Mouse (Mus musculus): ENCODE data around the gene 4930519P11Rik. TPM values are rescaled to one million over a fixed set of nuclear protein-coding genes. Genes with fewer than 3 reads are reported as not detected.

The 4930519P11Rik gene
- polyA plus RNA-seq, 1 experiment from 2014 or later: not detected

GRCm38 (mm10) chr2:154641176-154641575 is 27.9 kb upstream of the 4930519P11Rik start:
- H3K9ac ChIP-seq (ENCODE audit: low read length): no peak overlapping the region
- WGBS: 76% methylated on average over 8 of the region's 8 CpGs
- H3K4me1 ChIP-seq (ENCODE audit: control insufficient read depth in 2 of 2, insufficient read depth in 2 of 2, low read length in 2 of 2): no peaks in the 10 kb centered on the region
- no peak overlapping the region for H3K4me2 ChIP-seq (ENCODE audit: low read length)
- peaks cover 23% of the 10 kb centered on the region for H3K36me3 ChIP-seq (ENCODE audit: control insufficient read depth, insufficient read depth, low read length)
- 0 out of 2 replicates have a peak, but pooled peaks cover 5% of the 10 kb centered on the region for H3K9me3 ChIP-seq (ENCODE audit: control insufficient read depth, low read length)
- H3K27me3 ChIP-seq (ENCODE audit: control insufficient read depth, insufficient read depth, low read length): no peaks in the 10 kb centered on the region
- no peak overlapping the region for H3K27ac ChIP-seq (replicated peaks in 1 of 2; ENCODE audit: control insufficient read depth in 1 of 2, insufficient read depth in 1 of 2, low read depth in 2 of 2, low read length in 2 of 2)
- no peak overlapping the region for H3K4me3 ChIP-seq (ENCODE audit: control insufficient read depth in 1 of 2, insufficient read depth in 1 of 2, low read depth in 1 of 2, low read length in 2 of 2)
- ATAC-seq (ENCODE audit: insufficient number of reproducible peaks, insufficient read depth, low FRiP score, low read depth): no peak

DNA sequence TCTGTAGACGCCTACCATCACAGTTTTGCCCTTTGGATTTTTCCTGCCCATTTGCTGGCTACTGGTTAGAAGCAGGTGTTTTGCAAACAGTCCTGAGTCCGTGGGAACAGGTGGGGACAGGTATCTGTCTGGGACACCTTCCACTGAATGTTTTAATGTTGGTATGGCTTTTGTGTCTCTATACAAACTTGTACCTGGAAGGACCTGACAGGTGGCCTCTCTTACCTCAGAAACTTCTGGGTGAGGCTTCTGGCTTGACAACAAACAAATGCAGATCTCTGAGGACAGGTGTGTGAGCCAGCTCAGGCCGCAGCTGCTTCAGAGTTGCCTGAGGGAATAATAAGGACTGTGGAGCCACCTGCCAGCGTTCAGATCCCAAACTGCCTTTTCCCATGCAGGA is 25.9 kb upstream of the 4930519P11Rik start:
- no peak for ATAC-seq (ENCODE audit: insufficient number of reproducible peaks, insufficient read depth, low FRiP score, low read depth)
- no peak overlapping the region for H3K4me2 ChIP-seq (ENCODE audit: low read length)
- H3K4me3 ChIP-seq (ENCODE audit: control insufficient read depth in 1 of 2, insufficient read depth in 1 of 2, low read depth in 1 of 2, low read length in 2 of 2): no peak overlapping the region
- H3K36me3 ChIP-seq (ENCODE audit: control insufficient read depth, insufficient read depth, low read length): peaks cover 30% of the 10 kb centered on the region
- H3K9me3 ChIP-seq (ENCODE audit: control insufficient read depth, low read length): 0 out of 2 replicates have a peak, but pooled peaks cover 5% of the 10 kb centered on the region
- H3K4me1 ChIP-seq (ENCODE audit: control insufficient read depth in 2 of 2, insufficient read depth in 2 of 2, low read length in 2 of 2): no peaks in the 10 kb centered on the region
- 94% methylated on average over 4 of the region's 4 CpGs for WGBS
- H3K27ac ChIP-seq (replicated peaks in 1 of 2; ENCODE audit: control insufficient read depth in 1 of 2, insufficient read depth in 1 of 2, low read depth in 2 of 2, low read length in 2 of 2): no peak overlapping the region
- no peak overlapping the region for H3K9ac ChIP-seq (ENCODE audit: low read length)
- no peaks in the 10 kb centered on the region for H3K27me3 ChIP-seq (ENCODE audit: control insufficient read depth, insufficient read depth, low read length)

GRCm38 (mm10) chr2:154638521-154638920 is 25.3 kb upstream of the 4930519P11Rik start:
- ATAC-seq (ENCODE audit: insufficient number of reproducible peaks, insufficient read depth, low FRiP score, low read depth): no peak
- peaks cover 27% of the 10 kb centered on the region for H3K36me3 ChIP-seq (ENCODE audit: control insufficient read depth, insufficient read depth, low read length)

DNA sequence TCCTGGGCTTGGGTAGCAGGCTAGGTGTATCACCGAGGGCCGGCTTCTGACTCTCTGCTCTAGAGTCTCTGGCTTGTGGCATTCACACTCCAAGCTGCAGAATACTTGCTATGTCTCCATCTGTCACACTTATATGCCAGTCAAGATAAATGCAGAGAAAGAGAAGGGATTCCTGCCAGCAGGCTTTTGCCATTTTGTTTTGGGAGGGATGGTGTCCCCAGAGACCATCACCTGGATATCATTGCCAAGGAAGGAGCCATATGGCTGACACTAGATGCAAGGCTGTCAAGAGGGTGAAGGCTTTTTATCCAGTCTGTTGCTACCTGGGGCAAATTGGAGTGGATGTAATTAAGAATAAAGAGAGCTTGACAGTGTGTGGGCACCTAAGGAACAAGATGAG is 22.6 kb upstream of the 4930519P11Rik start:
- Histone ChIP-seq H3K4me2 (ENCODE audit: low read length) (no peak overlapping the region), H3K4me1 (ENCODE audit: control insufficient read depth in 2 of 2, insufficient read depth in 2 of 2, low read length in 2 of 2) (no peaks in the 10 kb centered on the region), H3K9ac (ENCODE audit: low read length) (no peak overlapping the region), H3K9me3 (ENCODE audit: control insufficient read depth, low read length) (0 out of 2 replicates have a peak, but pooled peaks cover 5% of the 10 kb centered on the region), H3K36me3 (ENCODE audit: control insufficient read depth, insufficient read depth, low read length) (peaks cover 34% of the 10 kb centered on the region), H3K4me3 (ENCODE audit: control insufficient read depth in 1 of 2, insufficient read depth in 1 of 2, low read depth in 1 of 2, low read length in 2 of 2) (no peak overlapping the region), H3K27ac (replicated peaks in 1 of 2; ENCODE audit: control insufficient read depth in 1 of 2, insufficient read depth in 1 of 2, low read depth in 2 of 2, low read length in 2 of 2) (no peak overlapping the region), H3K27me3 (ENCODE audit: control insufficient read depth, insufficient read depth, low read length) (no peaks in the 10 kb centered on the region)
- WGBS: 72% methylated on average over 2 of the region's 2 CpGs
- ATAC-seq (ENCODE audit: insufficient number of reproducible peaks, insufficient read depth, low FRiP score, low read depth): no peak

More at GRCm38 (mm10) chr2:154638521-154638920, 25.3 kb upstream of the 4930519P11Rik start:
- H3K4me2 ChIP-seq (ENCODE audit: low read length): no peak overlapping the region
- no peaks in the 10 kb centered on the region for H3K4me1 ChIP-seq (ENCODE audit: control insufficient read depth in 2 of 2, insufficient read depth in 2 of 2, low read length in 2 of 2)
- H3K4me3 ChIP-seq (ENCODE audit: control insufficient read depth in 1 of 2, insufficient read depth in 1 of 2, low read depth in 1 of 2, low read length in 2 of 2): no peak overlapping the region
- no peak overlapping the region for H3K9ac ChIP-seq (ENCODE audit: low read length)
- 0 out of 2 replicates have a peak, but pooled peaks cover 5% of the 10 kb centered on the region for H3K9me3 ChIP-seq (ENCODE audit: control insufficient read depth, low read length)
- WGBS: 90% methylated on average over 3 of the region's 3 CpGs
- no peak overlapping the region for H3K27ac ChIP-seq (replicated peaks in 1 of 2; ENCODE audit: control insufficient read depth in 1 of 2, insufficient read depth in 1 of 2, low read depth in 2 of 2, low read length in 2 of 2)
- no peaks in the 10 kb centered on the region for H3K27me3 ChIP-seq (ENCODE audit: control insufficient read depth, insufficient read depth, low read length)

DNA sequence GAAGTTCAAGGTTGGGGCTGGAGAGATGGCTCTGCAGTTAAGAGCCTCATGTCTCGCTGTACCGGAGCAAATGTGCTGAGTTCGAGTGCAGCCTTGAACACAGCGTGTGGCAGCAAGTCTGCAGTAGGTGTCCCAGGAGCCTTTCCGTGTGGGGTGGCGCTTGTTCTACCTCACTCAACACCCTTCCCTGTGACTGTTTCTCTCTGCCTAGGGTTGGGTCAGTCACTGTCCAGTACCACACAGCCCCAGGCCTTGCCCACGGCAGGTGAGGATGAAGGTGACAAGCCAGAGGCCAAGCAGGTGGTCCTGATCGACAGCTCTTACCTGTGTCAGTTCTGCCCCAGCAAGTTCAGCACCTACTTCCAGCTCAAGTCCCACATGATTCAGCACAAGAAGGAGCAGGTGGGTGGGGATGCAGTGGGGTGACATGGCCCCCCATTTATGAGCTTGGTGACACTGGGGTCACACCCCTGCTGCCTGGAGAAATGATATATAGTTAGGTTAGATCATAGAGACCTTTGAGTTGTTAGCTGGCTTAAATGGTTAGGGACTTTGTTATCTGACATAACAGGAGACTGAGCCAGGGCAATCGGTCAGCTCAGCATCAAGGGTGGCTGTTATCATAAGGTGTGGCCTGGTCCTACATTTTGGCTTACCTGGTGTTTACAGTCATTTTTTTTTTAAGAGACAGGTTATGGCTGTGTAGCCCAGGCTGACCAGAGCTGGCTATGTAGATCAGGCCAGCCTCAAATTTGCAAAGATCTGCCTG is 20.8 kb upstream of the 4930519P11Rik start:
- Histone ChIP-seq H3K4me1 (ENCODE audit: control insufficient read depth in 2 of 2, insufficient read depth in 2 of 2, low read length in 2 of 2) (no peaks in the 10 kb centered on the region), H3K9me3 (ENCODE audit: control insufficient read depth, low read length) (0 out of 2 replicates have a peak, but pooled peaks cover 5% of the 10 kb centered on the region), H3K27ac (replicated peaks in 1 of 2; ENCODE audit: control insufficient read depth in 1 of 2, insufficient read depth in 1 of 2, low read depth in 2 of 2, low read length in 2 of 2) (no peak overlapping the region), H3K27me3 (ENCODE audit: control insufficient read depth, insufficient read depth, low read length) (no peaks in the 10 kb centered on the region), H3K36me3 (ENCODE audit: control insufficient read depth, insufficient read depth, low read length) (peaks cover 43% of the 10 kb centered on the region), H3K4me3 (ENCODE audit: control insufficient read depth in 1 of 2, insufficient read depth in 1 of 2, low read depth in 1 of 2, low read length in 2 of 2) (no peak overlapping the region), H3K4me2 (ENCODE audit: low read length) (no peak overlapping the region), H3K9ac (ENCODE audit: low read length) (no peak overlapping the region)
- ATAC-seq (ENCODE audit: insufficient number of reproducible peaks, insufficient read depth, low FRiP score, low read depth): no peak
- 90% methylated on average over 9 of the region's 9 CpGs for WGBS

DNA sequence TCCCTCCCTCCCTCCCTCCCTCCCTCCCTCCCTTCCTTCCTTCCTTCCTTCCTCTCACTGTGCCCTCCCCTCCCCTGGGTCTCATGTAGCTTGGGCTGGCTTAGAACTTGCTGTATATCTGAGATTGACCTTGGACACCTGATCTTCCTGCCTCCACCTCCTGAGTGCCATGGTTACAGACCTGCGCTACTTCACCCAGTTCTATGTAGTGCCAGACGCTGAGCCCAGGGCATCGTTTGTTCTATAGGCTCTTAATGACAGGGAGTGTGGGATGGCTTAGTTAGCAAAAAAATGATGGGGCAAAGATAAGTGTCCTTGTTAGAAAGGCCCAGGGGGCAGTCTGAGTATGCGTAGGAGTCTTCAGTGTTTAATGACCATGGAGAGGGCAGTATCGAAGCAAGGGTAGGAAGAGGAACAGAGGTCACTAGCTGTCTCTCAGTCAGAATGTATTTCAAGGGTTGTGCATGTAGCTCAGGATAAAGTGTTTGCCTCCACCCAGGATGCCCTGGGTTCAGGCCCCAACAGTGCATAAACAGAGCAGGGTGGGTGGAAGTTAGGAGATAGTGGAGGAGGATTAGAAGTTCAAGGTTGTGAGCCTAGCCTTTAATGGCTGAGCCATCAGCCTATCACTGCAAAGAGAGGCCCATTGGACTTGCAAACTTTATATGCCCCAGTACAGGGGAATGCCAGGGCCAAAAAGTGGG is 20.0 kb upstream of the 4930519P11Rik start:
- Histone ChIP-seq H3K4me1 (ENCODE audit: control insufficient read depth in 2 of 2, insufficient read depth in 2 of 2, low read length in 2 of 2) (no peaks in the 10 kb centered on the region), H3K4me3 (ENCODE audit: control insufficient read depth in 1 of 2, insufficient read depth in 1 of 2, low read depth in 1 of 2, low read length in 2 of 2) (no peak overlapping the region), H3K9me3 (ENCODE audit: control insufficient read depth, low read length) (0 out of 2 replicates have a peak, but pooled peaks cover 1% of the 10 kb centered on the region), H3K36me3 (ENCODE audit: control insufficient read depth, insufficient read depth, low read length) (peaks cover 38% of the 10 kb centered on the region), H3K27ac (replicated peaks in 1 of 2; ENCODE audit: control insufficient read depth in 1 of 2, insufficient read depth in 1 of 2, low read depth in 2 of 2, low read length in 2 of 2) (no peak overlapping the region), H3K4me2 (ENCODE audit: low read length) (no peak overlapping the region), H3K27me3 (ENCODE audit: control insufficient read depth, insufficient read depth, low read length) (no peaks in the 10 kb centered on the region), H3K9ac (ENCODE audit: low read length) (no peak overlapping the region)
- 88% methylated on average over 5 of the region's 5 CpGs for WGBS
- no peak for ATAC-seq (ENCODE audit: insufficient number of reproducible peaks, insufficient read depth, low FRiP score, low read depth)

GRCm38 (mm10) chr2:154632203-154632780 is 19.1 kb upstream of the 4930519P11Rik start:
- Histone ChIP-seq H3K27ac (replicated peaks in 1 of 2; ENCODE audit: control insufficient read depth in 1 of 2, insufficient read depth in 1 of 2, low read depth in 2 of 2, low read length in 2 of 2) (no peak overlapping the region), H3K9me3 (ENCODE audit: control insufficient read depth, low read length) (no peaks in the 10 kb centered on the region), H3K27me3 (ENCODE audit: control insufficient read depth, insufficient read depth, low read length) (no peaks in the 10 kb centered on the region), H3K4me2 (ENCODE audit: low read length) (no peak overlapping the region), H3K36me3 (ENCODE audit: control insufficient read depth, insufficient read depth, low read length) (peaks cover 32% of the 10 kb centered on the region), H3K4me1 (ENCODE audit: control insufficient read depth in 2 of 2, insufficient read depth in 2 of 2, low read length in 2 of 2) (no peaks in the 10 kb centered on the region), H3K4me3 (ENCODE audit: control insufficient read depth in 1 of 2, insufficient read depth in 1 of 2, low read depth in 1 of 2, low read length in 2 of 2) (no peak overlapping the region), H3K9ac (ENCODE audit: low read length) (no peak overlapping the region)
- no peak for ATAC-seq (ENCODE audit: insufficient number of reproducible peaks, insufficient read depth, low FRiP score, low read depth)
- WGBS: 87% methylated on average over 16 of the region's 16 CpGs
